Mouse (Mus musculus): ENCODE results near the gene Olfr437. TPM values are rescaled to one million over a fixed set of nuclear protein-coding genes. Genes with fewer than 3 reads are reported as not detected.
"Not testable (repeated sequence)": the region's sequence is repeated elsewhere in the genome, so short reads cannot be mapped to it uniquely, and the experiment has no call there.

Olfr437 gene
- total RNA-seq (2014; fragmentation: Nextera tagmentation) (not detected in 2 replicates), total RNA-seq (2017) (0.06 and 0.22 TPM in 2 replicates), polyA plus RNA-seq (2012) (not detected in 2 replicates)

- no peaks in the 10 kb centered on the region for H3K9me3 ChIP-seq (replicated peaks)
- no peaks in the 10 kb centered on the region for H3K36me3 ChIP-seq (replicated peaks)
- TF ChIP-seq CTCF (IDR thresholded peaks at IDR 0.05; ENCODE audit: low read depth, low read length) (no peak), TAL1 (conservative IDR thresholded peaks at IDR 0.05; ENCODE audit: low read depth, low read length) (no peak), POLR2AphosphoS5 (IDR thresholded peaks at IDR 0.05; ENCODE audit: insufficient replicate concordance, low read depth, low read length) (no peak), GATA1 (IDR thresholded peaks at IDR 0.05; ENCODE audit: borderline replicate concordance, low read length) (no peak), GATA2 (IDR thresholded peaks at IDR 0.05; ENCODE audit: borderline replicate concordance, low read depth, low read length) (no peak)
- H3K4me1 ChIP-seq (ENCODE audit: insufficient read depth, low read depth, low read length): no peaks in the 10 kb centered on the region
- DNase-seq (ENCODE audit: low spot score): no peak
- H3K4me3 ChIP-seq (ENCODE audit: low read depth, low read length): no peak within 1 kb of the TSS
- ATAC-seq (ENCODE audit: extremely low read depth, insufficient number of reproducible peaks, low FRiP score, poor library complexity, severe bottlenecking): no peak
- H3K27me3 ChIP-seq (ENCODE audit: insufficient read depth, low read length): no peaks in the 10 kb centered on the region
Observed at GRCm38 (mm10) chr6:43162982-43163381, at the start of gene Olfr437. Gene Olfr437 (plus strand): TSS chr6:43163282.

- not testable (repeated sequence) for H3K27me3 ChIP-seq (ENCODE audit: insufficient read depth, low read length)
Observed at GRCm38 (mm10) chr6:43146267-43146666, 16.8 kb upstream of the Olfr437 start, which contains the start of gene Olfr237-ps1. Gene Olfr237-ps1 (plus strand): TSS chr6:43146567.

DNA sequence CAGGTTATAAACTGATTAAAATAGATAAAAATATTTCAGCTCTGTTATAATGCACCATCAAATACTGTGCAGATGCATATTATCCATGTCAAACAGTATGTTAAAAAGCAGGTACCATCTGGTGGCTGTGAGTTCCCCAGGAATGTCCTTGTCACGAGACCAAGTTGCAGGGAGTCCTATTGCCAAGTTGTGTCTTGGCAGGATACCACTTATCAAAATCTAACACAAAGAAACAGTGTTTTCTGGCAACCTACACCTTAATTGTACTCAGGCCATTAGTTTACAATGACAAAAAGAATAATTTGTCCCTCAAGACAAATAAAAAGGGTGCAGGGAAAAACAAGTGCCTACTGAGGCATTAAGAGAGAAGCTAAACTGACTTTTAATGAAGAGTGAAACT is 3.6 kb upstream of the Olfr437 start:
- no peaks in the 10 kb centered on the region for H3K4me1 ChIP-seq (ENCODE audit: insufficient read depth, low read depth, low read length)
- no peaks in the 10 kb centered on the region for H3K36me3 ChIP-seq (replicated peaks)
- H3K27me3 ChIP-seq (ENCODE audit: insufficient read depth, low read length): no peaks in the 10 kb centered on the region
- ATAC-seq (ENCODE audit: extremely low read depth, insufficient number of reproducible peaks, low FRiP score, poor library complexity, severe bottlenecking) (no peak), DNase-seq (ENCODE audit: low spot score) (no peak)
- TF ChIP-seq CTCF (IDR thresholded peaks at IDR 0.05; ENCODE audit: low read depth, low read length): no peak
- H3K9me3 ChIP-seq (replicated peaks): no peaks in the 10 kb centered on the region
- no peak overlapping the region for H3K4me3 ChIP-seq (ENCODE audit: low read depth, low read length)

More at GRCm38 (mm10) chr6:43146267-43146666, 16.8 kb upstream of the Olfr437 start, which contains the start of gene Olfr237-ps1:
- DNase-seq (ENCODE audit: low spot score); H3K4me1 ChIP-seq (ENCODE audit: insufficient read depth, low read depth, low read length); H3K36me3 ChIP-seq (replicated peaks); H3K4me3 ChIP-seq (ENCODE audit: low read depth, low read length); ATAC-seq (ENCODE audit: extremely low read depth, insufficient number of reproducible peaks, low FRiP score, poor library complexity, severe bottlenecking); H3K9me3 ChIP-seq (replicated peaks): not testable (repeated sequence)

GRCm38 (mm10) chr6:43167246-43167645 is 4.2 kb downstream of the Olfr437 start:
- Histone ChIP-seq H3K9me3 (replicated peaks) (no peaks in the 10 kb centered on the region), H3K27me3 (ENCODE audit: insufficient read depth, low read length) (no peaks in the 10 kb centered on the region), H3K4me3 (ENCODE audit: low read depth, low read length) (no peak overlapping the region), H3K4me1 (ENCODE audit: insufficient read depth, low read depth, low read length) (no peaks in the 10 kb centered on the region), H3K36me3 (replicated peaks) (no peaks in the 10 kb centered on the region)
- DNase-seq (ENCODE audit: low spot score): no peak
- TF ChIP-seq CTCF (IDR thresholded peaks at IDR 0.05; ENCODE audit: low read depth, low read length): no peak
- no peak for TF ChIP-seq GATA2 (IDR thresholded peaks at IDR 0.05; ENCODE audit: borderline replicate concordance, low read depth, low read length)
- no peak for TF ChIP-seq POLR2AphosphoS5 (IDR thresholded peaks at IDR 0.05; ENCODE audit: insufficient replicate concordance, low read depth, low read length)
- no peak for TF ChIP-seq TAL1 (conservative IDR thresholded peaks at IDR 0.05; ENCODE audit: low read depth, low read length)
- TF ChIP-seq GATA1 (IDR thresholded peaks at IDR 0.05; ENCODE audit: borderline replicate concordance, low read length): no peak
- no peak for ATAC-seq (ENCODE audit: extremely low read depth, insufficient number of reproducible peaks, low FRiP score, poor library complexity, severe bottlenecking)

GRCm38 (mm10) chr6:43171840-43172239 is 8.8 kb downstream of the Olfr437 start, which contains the start of gene Olfr13:
Gene Olfr13 (plus strand): TSS chr6:43172140.
- H3K4me3 ChIP-seq (ENCODE audit: low read depth, low read length): no peak within 1 kb of the TSS
- H3K4me1 ChIP-seq (ENCODE audit: insufficient read depth, low read depth, low read length): no peaks in the 10 kb centered on the region
- H3K27me3 ChIP-seq (ENCODE audit: insufficient read depth, low read length): no peaks in the 10 kb centered on the region
- no peaks in the 10 kb centered on the region for H3K9me3 ChIP-seq (replicated peaks)
- H3K36me3 ChIP-seq (replicated peaks): no peaks in the 10 kb centered on the region
- ATAC-seq (ENCODE audit: extremely low read depth, insufficient number of reproducible peaks, low FRiP score, poor library complexity, severe bottlenecking) (no peak), DNase-seq (ENCODE audit: low spot score) (no peak)
- TF ChIP-seq GATA2 (IDR thresholded peaks at IDR 0.05; ENCODE audit: borderline replicate concordance, low read depth, low read length) (no peak), CTCF (IDR thresholded peaks at IDR 0.05; ENCODE audit: low read depth, low read length) (no peak), GATA1 (IDR thresholded peaks at IDR 0.05; ENCODE audit: borderline replicate concordance, low read length) (no peak), POLR2AphosphoS5 (IDR thresholded peaks at IDR 0.05; ENCODE audit: insufficient replicate concordance, low read depth, low read length) (no peak), TAL1 (conservative IDR thresholded peaks at IDR 0.05; ENCODE audit: low read depth, low read length) (no peak)

GRCm38 (mm10) chr6:43178129-43178528 is 15.0 kb downstream of the Olfr437 start:
- no peak overlapping the region for H3K4me3 ChIP-seq (ENCODE audit: low read depth, low read length)
- no peak for ATAC-seq (ENCODE audit: extremely low read depth, insufficient number of reproducible peaks, low FRiP score, poor library complexity, severe bottlenecking)

More at GRCm38 (mm10) chr6:43178129-43178528, 15.0 kb downstream of the Olfr437 start:
- Histone ChIP-seq H3K9me3 (replicated peaks) (no peaks in the 10 kb centered on the region), H3K27me3 (ENCODE audit: insufficient read depth, low read length) (0 out of 2 replicates have a peak, but pooled peaks cover 2% of the 10 kb centered on the region), H3K4me1 (ENCODE audit: insufficient read depth, low read depth, low read length) (no peaks in the 10 kb centered on the region), H3K36me3 (replicated peaks) (no peaks in the 10 kb centered on the region)
- TF ChIP-seq GATA2 (IDR thresholded peaks at IDR 0.05; ENCODE audit: borderline replicate concordance, low read depth, low read length): no peak
- no peak for TF ChIP-seq TAL1 (conservative IDR thresholded peaks at IDR 0.05; ENCODE audit: low read depth, low read length)
- no peak for TF ChIP-seq CTCF (IDR thresholded peaks at IDR 0.05; ENCODE audit: low read depth, low read length)
- no peak for TF ChIP-seq GATA1 (IDR thresholded peaks at IDR 0.05; ENCODE audit: borderline replicate concordance, low read length)
- TF ChIP-seq POLR2AphosphoS5 (IDR thresholded peaks at IDR 0.05; ENCODE audit: insufficient replicate concordance, low read depth, low read length): no peak
- no peak for DNase-seq (ENCODE audit: low spot score)

Data from G1E (cell line).